Mouse (Mus musculus): ENCODE data around the gene Ewsr1.

GRCm38 (mm10) chr11:5041144-5041780 lies 57.8 kb downstream of the Ewsr1 start:
- no peak for TF ChIP-seq TAL1 (conservative IDR thresholded peaks at IDR 0.05; ENCODE audit: low read depth, low read length)
- TF ChIP-seq CTCF (IDR thresholded peaks at IDR 0.05; ENCODE audit: low read depth, low read length) = no peak
